Mouse (Mus musculus) urinary bladder, postnatal 25 days (tissue): Measurements from ENCODE around the gene Specc1l.

Source experiments
- DNase-seq: peaks from one replicate; pipeline ENCODE4 v3.0.0; 2022; ENCODE audit warnings: low spot score

Specc1l gene

GRCm38 (mm10) chr10:75224154-75224553 is 12.3 kb downstream of the Specc1l start:
- DNase-seq = no peak

- DNase-seq = no peak
Measured at GRCm38 (mm10) chr10:75224630-75225029, 12.8 kb downstream of the Specc1l start.

- no peak for DNase-seq
Measured at GRCm38 (mm10) chr10:75227381-75227780, 15.5 kb downstream of the Specc1l start.

GRCm38 (mm10) chr10:75230572-75230971 is 18.7 kb downstream of the Specc1l start:
- peak; percentile 19 for DNase-seq

GRCm38 (mm10) chr10:75231876-75232275 is 20.0 kb downstream of the Specc1l start:
- DNase-seq = no peak

GRCm38 (mm10) chr10:75232612-75233155 is 20.8 kb downstream of the Specc1l start:
- no peak for DNase-seq

GRCm38 (mm10) chr10:75233489-75233888 is 21.6 kb downstream of the Specc1l start:
- no peak for DNase-seq

GRCm38 (mm10) chr10:75235726-75236125 is 23.9 kb downstream of the Specc1l start:
- DNase-seq = no peak

- DNase-seq = no peak
Measured at GRCm38 (mm10) chr10:75236156-75236555, 24.3 kb downstream of the Specc1l start.

GRCm38 (mm10) chr10:75237166-75237565 is 25.3 kb downstream of the Specc1l start:
- DNase-seq = no peak

- no peak for DNase-seq
Measured at GRCm38 (mm10) chr10:75240583-75241250, 28.8 kb downstream of the Specc1l start.

- DNase-seq = no peak
Measured at GRCm38 (mm10) chr10:75245806-75246205, 33.9 kb downstream of the Specc1l start.

GRCm38 (mm10) chr10:75246331-75246730 is 34.5 kb downstream of the Specc1l start:
- no peak for DNase-seq

- no peak for DNase-seq
Measured at GRCm38 (mm10) chr10:75251011-75251410, 39.1 kb downstream of the Specc1l start.

GRCm38 (mm10) chr10:75252301-75253022 is 40.6 kb downstream of the Specc1l start:
- no peak for DNase-seq

- no peak for DNase-seq
Measured at GRCm38 (mm10) chr10:75255091-75255490, 43.2 kb downstream of the Specc1l start.

GRCm38 (mm10) chr10:75257401-75257800 is 45.5 kb downstream of the Specc1l start:
- DNase-seq = no peak

- no peak for DNase-seq
Measured at GRCm38 (mm10) chr10:75258241-75258640, 46.4 kb downstream of the Specc1l start.

- no peak for DNase-seq
Measured at GRCm38 (mm10) chr10:75261268-75261667, 49.4 kb downstream of the Specc1l start.

GRCm38 (mm10) chr10:75264993-75265555 is 53.2 kb downstream of the Specc1l start:
- DNase-seq = no peak

- no peak for DNase-seq
Measured at GRCm38 (mm10) chr10:75273020-75273419, 61.1 kb downstream of the Specc1l start.

- no peak for DNase-seq
Measured at GRCm38 (mm10) chr10:75276427-75277013, 64.6 kb downstream of the Specc1l start.

- DNase-seq = no peak
Measured at GRCm38 (mm10) chr10:75277501-75277900, 65.6 kb downstream of the Specc1l start.
